Mouse (Mus musculus): Measurements from ENCODE around the gene Ttc25. TPM values are rescaled to one million over a fixed set of nuclear protein-coding genes. Genes with fewer than 3 reads are reported as not detected.

Ttc25 gene
- total and polyA plus RNA-seq, 2 experiments from 2014 or later, result 1.8 to 2.2 TPM

DNA sequence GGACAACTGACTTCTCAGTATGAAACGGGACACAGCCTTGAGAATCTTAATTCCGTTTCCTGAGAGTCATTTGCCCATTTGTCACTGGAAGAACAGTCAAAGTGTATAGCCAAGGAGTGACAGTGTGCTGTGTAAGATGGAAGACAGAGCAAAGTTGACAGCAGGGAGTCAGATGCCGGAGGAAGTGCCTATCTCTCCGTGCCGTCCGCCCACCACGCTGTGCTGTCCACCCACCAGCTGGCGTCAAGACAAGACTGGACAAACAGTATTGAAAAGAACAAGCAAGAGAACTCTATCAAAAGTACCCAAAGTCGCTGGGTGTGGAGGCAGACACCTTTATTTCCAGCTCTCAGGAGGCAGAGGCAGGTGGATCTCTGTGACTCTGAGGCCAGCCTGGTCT is 57.7 kb downstream of the Ttc25 start:
- Histone ChIP-seq H3K9ac (no peak overlapping the region), H3K9me3 (ENCODE audit: low read length) (no peaks in the 10 kb centered on the region), H3K4me1 (ENCODE audit: insufficient read depth) (peaks cover 5% of the 10 kb centered on the region; the same call in 1 of the 2 replicates), H3K4me3 (ENCODE audit: low read depth, low read length) (no peak overlapping the region), H3K36me3 (ENCODE audit: insufficient read depth) (peaks cover 25% of the 10 kb centered on the region), H3K4me2 (ENCODE audit: low read depth) (no peak overlapping the region), H3K27me3 (ENCODE audit: insufficient read depth, low read length) (no peaks in the 10 kb centered on the region), H3K27ac (ENCODE audit: low read depth, low read length) (no peak overlapping the region)
- DNase-seq (no peak), ATAC-seq (no peak)
- no peak for TF ChIP-seq CTCF (IDR thresholded peaks at IDR 0.05; ENCODE audit: low read depth)
- WGBS, result 92% methylated on average over 9 of the region's 9 CpGs

GRCm38 (mm10) chr11:100603813-100604212 is 58.4 kb downstream of the Ttc25 start:
- Histone ChIP-seq H3K4me1 (ENCODE audit: insufficient read depth) (peaks cover 5% of the 10 kb centered on the region; the same call in 1 of the 2 replicates), H3K9me3 (ENCODE audit: low read length) (no peaks in the 10 kb centered on the region), H3K27me3 (ENCODE audit: insufficient read depth, low read length) (no peaks in the 10 kb centered on the region), H3K27ac (ENCODE audit: low read depth, low read length) (no peak overlapping the region), H3K36me3 (ENCODE audit: insufficient read depth) (peaks cover 18% of the 10 kb centered on the region), H3K4me2 (ENCODE audit: low read depth) (no peak overlapping the region), H3K9ac (no peak overlapping the region), H3K4me3 (ENCODE audit: low read depth, low read length) (no peak overlapping the region)
- ATAC-seq, result no peak
- DNase-seq, result no peak
- TF ChIP-seq CTCF (IDR thresholded peaks at IDR 0.05; ENCODE audit: low read depth), result no peak
- WGBS, result 69% methylated on average over 8 of the region's 8 CpGs

- WGBS, result 68% methylated on average over 4 of the region's 4 CpGs
- peaks cover 5% of the 10 kb centered on the region; the same call in 1 of the 2 replicates for H3K4me1 ChIP-seq (ENCODE audit: insufficient read depth)
- no peaks in the 10 kb centered on the region for H3K9me3 ChIP-seq (ENCODE audit: low read length)
- H3K27me3 ChIP-seq (ENCODE audit: insufficient read depth, low read length), result no peaks in the 10 kb centered on the region
- no peak overlapping the region for H3K4me3 ChIP-seq (ENCODE audit: low read depth, low read length)
- H3K36me3 ChIP-seq (ENCODE audit: insufficient read depth), result peaks cover 12% of the 10 kb centered on the region
- H3K27ac ChIP-seq (ENCODE audit: low read depth, low read length), result peak overlapping the region; percentile 40
- DNase-seq (peak; percentile 56), ATAC-seq (peak; percentile 45; the same call in 1 of the 2 replicates)
- no peak overlapping the region for H3K4me2 ChIP-seq (ENCODE audit: low read depth)
- TF ChIP-seq CTCF (IDR thresholded peaks at IDR 0.05; ENCODE audit: low read depth), result no peak
- no peak overlapping the region for H3K9ac ChIP-seq
Measured at GRCm38 (mm10) chr11:100604321-100605005, 59.1 kb downstream of the Ttc25 start.

DNA sequence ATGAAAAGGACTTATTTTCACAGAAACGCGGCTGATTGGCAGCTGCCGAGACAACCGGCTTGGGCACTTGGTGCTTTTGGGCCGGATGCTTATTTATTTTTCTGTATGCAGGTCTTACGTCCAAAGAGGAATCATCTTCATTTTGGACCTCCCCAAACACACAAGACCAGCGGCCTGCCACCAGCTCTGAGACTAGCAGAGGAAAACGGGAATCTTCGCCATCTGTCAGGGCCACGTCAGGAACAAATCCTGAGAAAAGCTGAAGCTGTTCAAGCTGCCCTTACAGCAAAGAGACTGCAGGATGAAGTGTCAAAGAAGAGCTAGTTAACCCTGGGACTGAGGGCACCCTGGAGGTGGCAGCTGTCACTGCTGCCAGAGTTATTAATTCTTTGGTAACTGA is 60.0 kb downstream of the Ttc25 start:
- no peaks in the 10 kb centered on the region for H3K9me3 ChIP-seq (ENCODE audit: low read length)
- 74% methylated on average over 10 of the region's 10 CpGs for WGBS
- no peak overlapping the region for H3K4me3 ChIP-seq (ENCODE audit: low read depth, low read length)
- H3K27me3 ChIP-seq (ENCODE audit: insufficient read depth, low read length), result no peaks in the 10 kb centered on the region
- H3K4me1 ChIP-seq (ENCODE audit: insufficient read depth), result peaks cover 5% of the 10 kb centered on the region; the same call in 1 of the 2 replicates
- peaks cover 7% of the 10 kb centered on the region for H3K36me3 ChIP-seq (ENCODE audit: insufficient read depth)
- no peak overlapping the region for H3K9ac ChIP-seq
- H3K4me2 ChIP-seq (ENCODE audit: low read depth), result no peak overlapping the region
- no peak for DNase-seq
- peak; percentile 11; the same call in 1 of the 2 replicates for TF ChIP-seq CTCF (IDR thresholded peaks at IDR 0.05; ENCODE audit: low read depth)
- H3K27ac ChIP-seq (ENCODE audit: low read depth, low read length), result no peak overlapping the region
- no peak for ATAC-seq

- H3K9ac ChIP-seq, result no peak overlapping the region
- ATAC-seq (no peak), DNase-seq (no peak)
- H3K9me3 ChIP-seq (ENCODE audit: low read length), result no peaks in the 10 kb centered on the region
- H3K36me3 ChIP-seq (ENCODE audit: insufficient read depth), result no peaks in the 10 kb centered on the region
- H3K27me3 ChIP-seq (ENCODE audit: insufficient read depth, low read length), result no peaks in the 10 kb centered on the region
- H3K4me3 ChIP-seq (ENCODE audit: low read depth, low read length), result no peak overlapping the region
- H3K27ac ChIP-seq (ENCODE audit: low read depth, low read length), result no peak overlapping the region
- no peak for TF ChIP-seq CTCF (IDR thresholded peaks at IDR 0.05; ENCODE audit: low read depth)
- H3K4me2 ChIP-seq (ENCODE audit: low read depth), result no peak overlapping the region
- 92% methylated on average over 6 of the region's 6 CpGs for WGBS
- H3K4me1 ChIP-seq (ENCODE audit: insufficient read depth), result peaks cover 5% of the 10 kb centered on the region; the same call in 1 of the 2 replicates
Measured at GRCm38 (mm10) chr11:100607121-100607520, 61.7 kb downstream of the Ttc25 start.

DNA sequence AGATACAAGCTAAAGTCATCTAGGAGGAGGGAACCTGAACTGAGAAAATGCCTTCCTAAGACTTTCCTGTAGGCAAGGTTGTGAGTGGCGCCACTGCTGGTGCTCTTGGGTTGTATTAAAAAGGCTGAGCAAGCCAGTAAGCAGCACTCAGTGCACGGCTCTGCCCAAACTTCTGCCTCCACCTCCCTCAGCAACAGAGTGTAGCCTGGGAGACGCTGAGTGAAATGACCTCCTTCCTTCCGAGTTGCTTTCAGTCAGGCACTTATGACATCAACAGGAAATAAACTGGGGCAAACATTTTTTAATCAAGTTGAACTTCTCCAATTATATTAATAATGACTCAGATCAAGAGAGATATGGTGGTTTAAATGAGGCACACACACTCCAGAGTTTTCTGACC is 63.4 kb downstream of the Ttc25 start:
- H3K27ac ChIP-seq (ENCODE audit: low read depth, low read length), result no peak overlapping the region
- H3K4me2 ChIP-seq (ENCODE audit: low read depth), result no peak overlapping the region
- peaks cover 5% of the 10 kb centered on the region; the same call in 1 of the 2 replicates for H3K4me1 ChIP-seq (ENCODE audit: insufficient read depth)
- no peaks in the 10 kb centered on the region for H3K27me3 ChIP-seq (ENCODE audit: insufficient read depth, low read length)
- H3K36me3 ChIP-seq (ENCODE audit: insufficient read depth), result no peaks in the 10 kb centered on the region
- no peak overlapping the region for H3K4me3 ChIP-seq (ENCODE audit: low read depth, low read length)
- H3K9ac ChIP-seq, result no peak overlapping the region
- no peaks in the 10 kb centered on the region for H3K9me3 ChIP-seq (ENCODE audit: low read length)
- 73% methylated on average over 4 of the region's 4 CpGs for WGBS
- TF ChIP-seq CTCF (IDR thresholded peaks at IDR 0.05; ENCODE audit: low read depth), result no peak
- no peak for ATAC-seq
- no peak for DNase-seq

GRCm38 (mm10) chr11:100609355-100609996 is 64.1 kb downstream of the Ttc25 start:
- H3K4me1 ChIP-seq (ENCODE audit: insufficient read depth), result peaks cover 2% of the 10 kb centered on the region; the same call in 1 of the 2 replicates
- H3K36me3 ChIP-seq (ENCODE audit: insufficient read depth), result no peaks in the 10 kb centered on the region
- ATAC-seq, result no peak
- 75% methylated on average over 5 of the region's 5 CpGs for WGBS
- H3K4me3 ChIP-seq (ENCODE audit: low read depth, low read length), result no peak overlapping the region
- DNase-seq, result no peak
- no peak for TF ChIP-seq CTCF (IDR thresholded peaks at IDR 0.05; ENCODE audit: low read depth)
- H3K4me2 ChIP-seq (ENCODE audit: low read depth), result no peak overlapping the region
- no peaks in the 10 kb centered on the region for H3K27me3 ChIP-seq (ENCODE audit: insufficient read depth, low read length)
- H3K27ac ChIP-seq (ENCODE audit: low read depth, low read length), result no peak overlapping the region
- no peaks in the 10 kb centered on the region for H3K9me3 ChIP-seq (ENCODE audit: low read length)
- no peak overlapping the region for H3K9ac ChIP-seq

Measured in forebrain, postnatal 0 days (tissue).